Mouse (Mus musculus) kidney, adult 2 months (tissue): ENCODE measurements at regions not wholly inside any gene's neighbourhood (a gene's known extent, or its start where the extent isn't known, plus 50 kb on each side); places are given as distances from the start of the nearest gene placed in this dataset.

Experiments used
- DNase-seq: peaks from one replicate; pipeline ENCODE4 v3.0.0; 2021
- H3K27ac ChIP-seq: fragments of 200-500 bp; 2 replicates; pipeline ENCODE4 v1.5.1; 2012; ENCODE audit warnings: low read depth, low read length, control low read depth, inconsistent platforms; ENCODE audit not compliant: insufficient read depth
- H3K27me3 ChIP-seq: fragments of 200-500 bp; replicated peaks from 2 replicates; pipeline ENCODE4 v1.6.1; 2012; ENCODE audit warnings: mild to moderate bottlenecking, moderate library complexity, low read length, inconsistent platforms; ENCODE audit not compliant: control insufficient read depth, insufficient read depth
- H3K36me3 ChIP-seq: fragments of 200-500 bp; 2 replicates; pipeline ENCODE4 v1.6.1; 2012; ENCODE audit warnings: mild to moderate bottlenecking, moderate library complexity, low read length, inconsistent platforms; ENCODE audit not compliant: control insufficient read depth, insufficient read depth
- H3K4me1 ChIP-seq: fragments of 200-500 bp; 2 replicates; pipeline ENCODE4 v1.6.1; 2011; ENCODE audit warnings: low read length; ENCODE audit not compliant: control insufficient read depth, insufficient read depth
- H3K4me3 ChIP-seq: fragments of 200-500 bp; 2 replicates; pipeline ENCODE4 v1.5.1; 2011; ENCODE audit warnings: mild to moderate bottlenecking, low read depth, low read length, control low read depth; ENCODE audit not compliant: insufficient read depth
- CTCF ChIP-seq: fragments of 200-500 bp; conservative IDR thresholded peaks from 2 replicates; pipeline ENCODE4 v1.5.1; 2011; ENCODE audit warnings: low read depth, mild to moderate bottlenecking, control low read depth, low read length, moderate library complexity, mixed read lengths; ENCODE audit not compliant: insufficient read depth, insufficient read length
- POLR2A ChIP-seq: fragments of 200-500 bp; IDR thresholded peaks from one replicate; pipeline ENCODE4 v1.6.1; 2011; ENCODE audit warnings: low read depth, low read length, control low read depth
- WGBS: fragments of 180-500 bp; shearing (Covaris S2); methylation state at CpG from one replicate; pipeline ENCODE4 v1.1.7; 2018; 5-methylcytosine and 5-hydroxymethylcytosine counted together

- Histone ChIP-seq H3K36me3 (no peaks in the 10 kb centered on the region), H3K4me3 (no peak overlapping the region), H3K4me1 (no peaks in the 10 kb centered on the region), H3K27me3 (no peaks in the 10 kb centered on the region), H3K27ac (no peak overlapping the region)
- WGBS = 79% methylated on average over 2 of the region's 2 CpGs
- no peak for DNase-seq
- TF ChIP-seq POLR2A (no peak), CTCF (no peak)
These were observed 1327.5 kb downstream of the Zfp704 start for GRCm38 (mm10) chr3:8282411-8282810.

- WGBS = 56% methylated on average over 1 of the region's 1 CpGs
- H3K4me1 ChIP-seq = no peaks in the 10 kb centered on the region
These were observed 1333.2 kb downstream of the Zfp704 start for GRCm38 (mm10) chr3:8276661-8277060.

DNA sequence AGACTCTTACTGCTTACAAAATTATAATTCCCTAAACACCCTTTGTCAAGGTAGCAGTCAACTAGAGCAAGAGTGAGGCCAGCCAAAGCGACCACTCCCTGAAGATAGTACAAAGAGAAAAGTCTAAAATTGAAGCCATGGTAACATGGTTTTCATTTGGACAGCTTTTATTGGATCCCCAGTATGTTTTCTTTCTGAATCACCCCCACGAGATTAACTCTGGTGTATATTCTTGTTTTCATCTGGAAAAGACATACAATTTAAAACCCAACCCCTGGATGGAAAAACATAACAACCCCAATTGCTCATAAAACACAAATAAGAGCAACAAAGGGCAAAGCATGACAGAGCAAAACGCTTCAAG, 1339.0 kb downstream of the Zfp704 start:
- WGBS = 66% methylated on average over 3 of the region's 3 CpGs
- no peaks in the 10 kb centered on the region for H3K27me3 ChIP-seq
- DNase-seq = no peak
- no peaks in the 10 kb centered on the region for H3K36me3 ChIP-seq
- no peaks in the 10 kb centered on the region for H3K4me1 ChIP-seq
- TF ChIP-seq POLR2A = no peak
- no peak for TF ChIP-seq CTCF
- no peak overlapping the region for H3K4me3 ChIP-seq
- no peak overlapping the region for H3K27ac ChIP-seq

More at GRCm38 (mm10) chr3:8276661-8277060, 1333.2 kb downstream of the Zfp704 start:
- H3K4me3 ChIP-seq = no peak overlapping the region
- no peaks in the 10 kb centered on the region for H3K27me3 ChIP-seq
- DNase-seq = no peak
- H3K36me3 ChIP-seq = no peaks in the 10 kb centered on the region
- no peak for TF ChIP-seq POLR2A
- TF ChIP-seq CTCF = no peak
- no peak overlapping the region for H3K27ac ChIP-seq

DNA sequence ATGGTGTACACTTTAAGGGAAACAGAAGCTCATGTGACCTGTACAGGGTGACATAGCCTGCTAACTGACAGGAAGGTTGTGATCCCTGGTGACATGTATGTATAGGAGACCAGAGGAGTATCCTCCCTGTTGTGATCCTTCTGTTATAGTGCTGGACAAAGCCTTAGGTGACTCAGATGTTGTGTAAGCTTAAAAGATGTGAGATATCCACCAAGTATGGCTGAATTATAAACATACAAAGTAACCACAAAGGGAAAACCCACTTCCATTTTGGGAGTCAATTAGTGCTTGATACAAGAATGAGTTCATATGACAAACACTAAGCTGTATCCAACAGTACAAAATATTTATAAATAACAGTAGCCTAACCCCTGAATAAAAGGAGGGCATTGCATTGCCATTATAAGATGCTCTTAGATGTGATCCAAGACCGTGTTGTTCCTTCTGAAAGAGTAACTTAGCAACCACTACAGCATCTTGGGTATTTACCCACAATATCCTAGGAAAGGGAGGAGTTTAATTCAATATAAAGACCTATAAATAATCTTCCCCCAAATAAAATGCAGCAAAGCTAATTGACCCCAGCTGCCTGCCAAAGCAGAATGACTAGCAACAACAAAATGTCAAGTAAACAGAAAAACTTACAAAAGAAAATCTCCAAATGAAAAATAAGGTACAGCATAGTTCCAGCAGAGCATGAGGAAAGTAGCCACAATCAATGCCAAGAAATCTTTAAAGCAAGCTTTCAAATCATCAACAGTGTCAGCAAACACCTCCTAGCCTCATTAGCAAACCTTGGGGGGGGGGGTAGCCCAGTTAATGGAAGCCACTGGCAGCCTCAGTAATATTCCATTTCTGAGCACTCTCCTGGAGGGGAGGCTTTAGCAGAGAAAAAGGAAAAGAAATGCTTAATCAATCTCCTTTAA, 1339.6 kb downstream of the Zfp704 start:
- H3K27ac ChIP-seq = no peak overlapping the region
- 61% methylated on average over 1 of the region's 1 CpGs for WGBS

DNA sequence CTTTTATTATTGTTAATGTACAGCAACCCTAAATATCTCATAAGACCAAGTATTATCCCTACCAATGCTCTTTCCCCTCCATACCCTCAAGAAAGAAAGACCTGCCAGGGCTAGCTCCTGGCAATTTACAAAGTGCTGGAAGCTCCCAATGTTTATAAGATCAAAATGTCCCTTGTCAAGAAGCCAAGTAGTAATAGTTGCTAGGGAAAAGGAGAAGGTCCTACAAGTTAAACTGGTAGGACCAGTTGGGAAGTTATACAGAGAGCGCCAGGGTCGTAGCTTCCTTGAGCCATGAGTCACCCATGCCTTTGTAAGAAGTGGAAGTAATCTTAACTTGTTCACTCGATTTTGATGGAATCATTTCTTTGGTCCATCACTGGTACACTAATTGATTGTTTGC, 1344.1 kb downstream of the Zfp704 start:
- Histone ChIP-seq H3K27ac (no peak overlapping the region), H3K36me3 (no peaks in the 10 kb centered on the region), H3K27me3 (no peaks in the 10 kb centered on the region), H3K4me3 (no peak overlapping the region), H3K4me1 (no peaks in the 10 kb centered on the region)
- no peak for DNase-seq
- 68% methylated on average over 3 of the region's 3 CpGs for whole genome bisulfite sequencing
- TF ChIP-seq CTCF = no peak
- TF ChIP-seq POLR2A = no peak

More for the DNA sequence above, 1339.6 kb downstream of the Zfp704 start:
- TF ChIP-seq CTCF = no peak
- TF ChIP-seq POLR2A = no peak
- H3K27me3 ChIP-seq = no peaks in the 10 kb centered on the region
- H3K4me1 ChIP-seq = no peaks in the 10 kb centered on the region
- no peak overlapping the region for H3K4me3 ChIP-seq
- H3K36me3 ChIP-seq = no peaks in the 10 kb centered on the region
- no peak for DNase-seq

- Histone ChIP-seq H3K36me3 (no peaks in the 10 kb centered on the region), H3K27ac (no peak overlapping the region), H3K4me3 (no peak overlapping the region), H3K4me1 (no peaks in the 10 kb centered on the region), H3K27me3 (no peaks in the 10 kb centered on the region)
- TF ChIP-seq POLR2A (no peak), CTCF (no peak)
- DNase-seq = no peak
- WGBS = 31% methylated on average over 4 of the region's 4 CpGs
These were observed 1345.4 kb downstream of the Zfp704 start for GRCm38 (mm10) chr3:8264366-8265033.

DNA sequence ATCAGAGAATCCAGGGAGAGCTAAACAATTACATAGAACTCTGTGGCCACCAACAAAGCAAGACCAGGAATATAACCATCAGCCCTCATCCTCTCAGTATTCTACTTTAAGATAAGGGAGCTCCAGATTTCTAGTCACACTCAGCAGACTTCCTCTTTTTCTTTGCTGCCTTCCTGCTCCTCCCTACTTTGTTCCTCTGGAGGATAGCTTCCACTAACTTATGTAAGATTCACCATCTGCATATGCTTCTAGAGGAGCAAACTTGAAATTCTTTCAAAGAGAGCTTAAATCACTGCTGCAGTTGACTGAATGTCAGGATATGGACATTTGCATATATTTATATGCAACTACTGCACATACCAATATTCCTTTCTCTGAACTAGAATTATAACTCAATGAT, 1352.6 kb downstream of the Zfp704 start:
- Histone ChIP-seq H3K4me1 (no peaks in the 10 kb centered on the region), H3K4me3 (no peak overlapping the region), H3K27ac (no peak overlapping the region), H3K27me3 (no peaks in the 10 kb centered on the region), H3K36me3 (no peaks in the 10 kb centered on the region)
- no peak for TF ChIP-seq CTCF
- no peak for TF ChIP-seq POLR2A
- no peak for DNase-seq
